Mouse (Mus musculus) stomach, postnatal 0 days (tissue): ENCODE data around the gene Anapc2.

ENCODE experiments used
- CTCF ChIP-seq: IDR thresholded peaks from 2 replicates; pipeline ENCODE4 v1.5.1; 2016; ENCODE audit warnings: antibody characterized with exemption, low read depth, mild to moderate bottlenecking, moderate library complexity
- EP300 ChIP-seq: optimal IDR thresholded peaks from 2 replicates; pipeline ENCODE3; 2016; ENCODE audit warnings: antibody characterized with exemption

DNA sequence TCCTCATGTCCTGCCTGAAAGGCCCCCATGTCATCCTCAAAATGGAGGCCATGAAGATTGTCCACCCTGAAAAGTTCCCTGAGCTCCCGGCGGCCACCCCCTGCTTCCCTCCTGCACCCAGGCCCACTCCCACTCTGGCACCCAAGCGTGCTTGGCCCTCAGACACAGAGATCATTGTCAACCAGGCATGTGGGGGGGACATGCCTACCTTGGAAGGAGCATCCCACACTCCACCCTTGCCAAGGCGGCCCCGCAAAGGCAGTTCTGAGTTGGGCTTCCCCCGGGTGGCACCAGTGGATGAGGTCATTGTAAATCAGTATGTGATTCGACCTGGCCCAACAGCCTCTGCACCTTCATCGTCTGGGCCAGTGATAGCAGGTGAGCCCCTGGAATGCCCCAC lies 28.9 kb upstream of the Anapc2 start:
- no peak for TF ChIP-seq CTCF
- TF ChIP-seq EP300, result no peak
